Mouse (Mus musculus): ENCODE data around the gene S100a8. TPM values are rescaled to one million over a fixed set of nuclear protein-coding genes. Genes with fewer than 3 reads are reported as not detected.

The S100a8 gene
- polyA plus RNA-seq (2015; fragmentation: Nextera tagmentation; extraction: Ambion mirVana), result 21.3 and 232 TPM in 2 replicates

GRCm38 (mm10) chr3:90668846-90669245, at the start of gene S100a8:
Gene S100a8, plus strand, starts transcription at chr3:90668978.

DNA sequence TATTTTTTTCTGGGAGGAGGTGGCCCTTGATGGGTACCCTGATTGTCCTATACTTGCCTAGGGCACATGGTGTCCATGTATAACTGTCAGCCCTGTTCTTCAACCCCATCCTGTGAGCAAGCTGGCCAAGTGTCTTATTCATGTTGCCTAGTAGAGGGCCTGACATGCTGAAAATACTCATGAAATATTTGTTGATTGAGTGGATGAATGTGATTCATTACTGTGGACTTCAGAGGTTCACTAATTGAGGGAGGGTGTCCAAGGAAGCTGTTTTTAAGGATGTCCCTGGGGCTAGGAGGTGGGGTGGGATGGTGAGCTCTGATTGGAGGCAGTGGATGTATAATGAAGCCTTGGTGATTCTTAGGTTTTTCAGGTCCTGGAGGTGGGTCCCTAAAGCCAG, 15.1 kb upstream of the S100a8 start, which contains the start of gene S100a7a:
Gene S100a7a (plus strand): TSS at position 301 of the 400 bp plus-strand sequence.

GRCm38 (mm10) chr3:90695613-90696012, 26.8 kb downstream of the S100a8 start, which contains the start of gene S100a9:
Gene S100a9, minus strand, starts transcription at chr3:90695721.

Other genes starting within 250 kb of the S100a8 start
- gene Ints3, start 235.4 kb upstream of the S100a8 start, polyA plus RNA-seq (2015; fragmentation: Nextera tagmentation; extraction: Ambion mirVana), result 9.2 and 9.7 TPM in 2 replicates
- gene Npr1, start 203.1 kb upstream of the S100a8 start, polyA plus RNA-seq (2015; fragmentation: Nextera tagmentation; extraction: Ambion mirVana), result 3.0 and 4.5 TPM in 2 replicates
- gene Ilf2, start 192.9 kb upstream of the S100a8 start, polyA plus RNA-seq (2015; fragmentation: Nextera tagmentation; extraction: Ambion mirVana), result 59.7 and 65.9 TPM in 2 replicates
- gene Snapin, start 177.9 kb upstream of the S100a8 start, polyA plus RNA-seq (2015; fragmentation: Nextera tagmentation; extraction: Ambion mirVana), result 91.6 and 102 TPM in 2 replicates
- gene Chtop, start 159.5 kb upstream of the S100a8 start, polyA plus RNA-seq (2015; fragmentation: Nextera tagmentation; extraction: Ambion mirVana), result 81.7 and 90.6 TPM in 2 replicates
- gene S100a1, start 154.6 kb upstream of the S100a8 start, polyA plus RNA-seq (2015; fragmentation: Nextera tagmentation; extraction: Ambion mirVana), result 796 and 865 TPM in 2 replicates
- gene S100a13, start 154.5 kb upstream of the S100a8 start, polyA plus RNA-seq (2015; fragmentation: Nextera tagmentation; extraction: Ambion mirVana), result 82.3 and 90.7 TPM in 2 replicates
- 161 and 184 TPM in 2 replicates for gene S100a14, start 142.1 kb upstream of the S100a8 start, polyA plus RNA-seq (2015; fragmentation: Nextera tagmentation; extraction: Ambion mirVana)
- gene S100a16, start 131.7 kb upstream of the S100a8 start, polyA plus RNA-seq (2015; fragmentation: Nextera tagmentation; extraction: Ambion mirVana), result 293 and 298 TPM in 2 replicates
- 2.5 and 2.6 TPM in 2 replicates for gene S100a3, start 108.4 kb upstream of the S100a8 start, polyA plus RNA-seq (2015; fragmentation: Nextera tagmentation; extraction: Ambion mirVana)
- 0.88 TPM in 1 of 2 replicates, not detected in the other for gene S100a2, start 78.7 kb upstream of the S100a8 start, polyA plus RNA-seq (2015; fragmentation: Nextera tagmentation; extraction: Ambion mirVana)
- gene Gm42674, start 67.1 kb upstream of the S100a8 start, polyA plus RNA-seq (2015; fragmentation: Nextera tagmentation; extraction: Ambion mirVana), result not detected in 2 replicates
- 45.1 and 83.2 TPM in 2 replicates for gene S100a4, start 65.2 kb upstream of the S100a8 start, polyA plus RNA-seq (2015; fragmentation: Nextera tagmentation; extraction: Ambion mirVana)
- 1.4 and 1.6 TPM in 2 replicates for gene S100a5, start 60.5 kb upstream of the S100a8 start, polyA plus RNA-seq (2015; fragmentation: Nextera tagmentation; extraction: Ambion mirVana)
- 4,303 and 4,617 TPM in 2 replicates for gene S100a6, start 56.1 kb upstream of the S100a8 start, polyA plus RNA-seq (2015; fragmentation: Nextera tagmentation; extraction: Ambion mirVana)
- gene S100a7a, start 15.0 kb upstream of the S100a8 start, polyA plus RNA-seq (2015; fragmentation: Nextera tagmentation; extraction: Ambion mirVana), result 0.12 and 0.25 TPM in 2 replicates
- gene S100a9, start 26.7 kb downstream of the S100a8 start, polyA plus RNA-seq (2015; fragmentation: Nextera tagmentation; extraction: Ambion mirVana), result 10.1 and 121 TPM in 2 replicates
- gene Pglyrp4, start 57.9 kb downstream of the S100a8 start, polyA plus RNA-seq (2015; fragmentation: Nextera tagmentation; extraction: Ambion mirVana), result not detected in 2 replicates
- gene Gm5849, start 108.9 kb downstream of the S100a8 start, polyA plus RNA-seq (2015; fragmentation: Nextera tagmentation; extraction: Ambion mirVana), result not detected in 2 replicates